Mouse (Mus musculus): ENCODE data around the gene Tnr. TPM values are rescaled to one million over a fixed set of nuclear protein-coding genes. Genes with fewer than 3 reads are reported as not detected.
A peak's percentile ranks its signal among the peaks of the same experiment; 100 is the strongest.

Gene Tnr
- polyA plus RNA-seq, 1 experiment from 2014 or later = 0.47 TPM

DNA sequence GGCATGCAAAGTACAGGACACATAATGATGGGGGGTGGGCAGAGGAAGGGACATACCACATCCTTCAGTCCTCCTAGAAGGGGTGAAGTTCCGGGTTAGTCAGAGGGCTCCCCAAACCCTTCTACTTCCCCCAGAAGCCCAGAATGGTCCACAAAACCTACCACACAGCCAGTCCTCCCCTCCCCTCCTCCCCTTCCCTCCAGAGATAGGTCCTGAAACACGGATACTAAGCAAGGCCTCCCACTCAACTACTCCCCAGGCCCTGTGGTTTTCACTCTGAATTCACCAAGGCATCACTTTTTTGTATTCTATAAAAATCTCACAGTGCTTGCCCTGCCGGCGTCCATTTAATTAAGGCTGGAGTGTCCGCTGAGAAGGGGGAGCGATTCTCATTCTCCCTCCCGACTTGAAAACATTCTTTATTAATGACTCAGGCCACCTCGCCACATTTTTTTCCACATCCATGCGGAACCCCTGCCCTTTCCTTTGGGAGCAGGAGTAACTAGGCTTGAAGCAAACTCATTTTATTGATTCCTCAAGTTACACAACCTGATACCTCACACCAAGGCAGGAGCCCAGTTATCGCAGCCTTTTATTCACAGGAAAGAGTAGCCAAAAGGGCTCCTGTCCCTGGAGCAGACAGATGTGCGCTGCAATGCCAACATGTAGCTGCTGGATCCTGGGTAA, 134.4 kb downstream of the Tnr start:
- ATAC-seq = no peak
- Histone ChIP-seq H3K4me1 (replicated peaks; ENCODE audit: control insufficient read depth, insufficient read depth, low read length) (no peaks in the 10 kb centered on the region), H3K27ac (ENCODE audit: low read depth, low read length) (no peak overlapping the region), H3K9ac (ENCODE audit: low read depth, low read length) (no peak overlapping the region), H3K9me3 (ENCODE audit: control insufficient read depth) (no peaks in the 10 kb centered on the region), H3K27me3 (replicated peaks; ENCODE audit: control insufficient read depth, insufficient read depth, low read length) (no peaks in the 10 kb centered on the region), H3K4me3 (ENCODE audit: low read depth, low read length) (no peak overlapping the region), H3K4me2 (replicated peaks; ENCODE audit: low read depth) (no peak overlapping the region), H3K36me3 (ENCODE audit: control insufficient read depth, insufficient read depth) (no peaks in the 10 kb centered on the region)
- WGBS = 65% methylated on average over 11 of the region's 11 CpGs
- no peak for TF ChIP-seq CTCF (IDR thresholded peaks at IDR 0.05; ENCODE audit: low read depth)

DNA sequence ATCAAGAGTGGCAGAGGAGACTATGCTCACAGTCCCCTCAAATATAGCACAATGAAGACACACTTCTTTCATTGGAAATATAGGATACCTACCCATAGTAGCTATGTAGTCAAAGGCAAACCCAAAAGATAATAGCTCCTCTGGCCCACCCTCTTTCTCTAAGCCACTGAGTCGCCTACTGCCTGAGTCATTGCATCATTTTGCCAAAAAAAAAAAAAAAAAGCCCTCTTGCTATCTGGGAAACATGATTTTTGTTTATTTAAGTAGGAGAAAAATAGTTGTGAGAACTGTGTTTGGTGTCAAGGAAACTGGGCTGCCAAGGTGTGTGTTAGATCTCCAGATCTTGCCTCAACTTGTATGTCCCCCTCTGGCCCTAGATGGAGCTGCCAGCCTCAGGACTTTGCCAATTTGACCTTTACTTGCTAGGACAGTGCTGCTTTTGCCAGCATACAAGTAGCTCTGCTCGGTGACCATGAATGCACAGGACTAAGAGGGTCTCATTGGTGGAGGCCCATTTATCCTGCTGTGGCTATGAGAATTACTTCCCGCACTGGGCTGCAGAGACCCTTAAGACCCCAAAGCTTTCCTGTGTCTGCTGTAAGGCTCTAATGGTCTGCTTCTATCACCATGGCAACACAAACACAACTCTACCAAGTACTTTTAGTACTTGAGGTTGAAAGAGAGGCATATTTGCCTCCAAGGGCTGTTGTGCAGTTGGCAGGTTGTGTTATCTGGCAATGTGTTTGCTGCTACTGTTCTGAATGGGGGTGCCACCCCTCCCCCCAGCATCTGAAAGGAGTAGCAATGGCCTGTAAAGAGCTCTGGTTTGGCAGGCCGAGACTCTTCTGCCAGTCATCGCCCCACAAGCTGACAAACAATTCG, 137.3 kb downstream of the Tnr start:
- WGBS = 60% methylated on average over 6 of the region's 6 CpGs
- Histone ChIP-seq H3K4me3 (ENCODE audit: low read depth, low read length) (no peak overlapping the region), H3K27me3 (replicated peaks; ENCODE audit: control insufficient read depth, insufficient read depth, low read length) (no peaks in the 10 kb centered on the region), H3K9me3 (ENCODE audit: control insufficient read depth) (no peaks in the 10 kb centered on the region), H3K27ac (ENCODE audit: low read depth, low read length) (no peak overlapping the region), H3K9ac (ENCODE audit: low read depth, low read length) (no peak overlapping the region), H3K36me3 (ENCODE audit: control insufficient read depth, insufficient read depth) (no peaks in the 10 kb centered on the region), H3K4me1 (replicated peaks; ENCODE audit: control insufficient read depth, insufficient read depth, low read length) (no peaks in the 10 kb centered on the region), H3K4me2 (replicated peaks; ENCODE audit: low read depth) (no peak overlapping the region)
- ATAC-seq = no peak
- TF ChIP-seq CTCF (IDR thresholded peaks at IDR 0.05; ENCODE audit: low read depth) = no peak

DNA sequence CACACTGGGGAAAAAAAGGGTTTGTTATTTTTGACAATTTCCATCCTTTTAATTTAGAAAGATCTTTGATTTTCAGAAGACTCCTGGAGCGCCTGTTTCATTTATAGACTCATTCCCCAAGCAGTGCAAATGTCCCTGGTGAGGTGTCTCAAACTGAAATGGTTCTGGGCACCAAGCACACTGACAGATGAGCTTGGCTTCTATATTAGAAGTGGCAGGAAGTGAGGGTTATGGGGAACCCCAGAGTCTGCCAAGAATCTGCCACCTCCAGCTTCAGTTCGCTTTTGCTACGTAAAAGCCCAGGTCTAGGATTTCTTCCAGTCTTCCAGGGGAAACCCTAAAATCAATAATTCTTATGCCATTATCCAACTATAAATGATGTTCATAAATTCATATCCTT, 140.9 kb downstream of the Tnr start:
- Histone ChIP-seq H3K4me2 (replicated peaks; ENCODE audit: low read depth) (no peak overlapping the region), H3K9ac (ENCODE audit: low read depth, low read length) (no peak overlapping the region), H3K4me3 (ENCODE audit: low read depth, low read length) (no peak overlapping the region), H3K4me1 (replicated peaks; ENCODE audit: control insufficient read depth, insufficient read depth, low read length) (no peaks in the 10 kb centered on the region), H3K27ac (ENCODE audit: low read depth, low read length) (no peak overlapping the region), H3K27me3 (replicated peaks; ENCODE audit: control insufficient read depth, insufficient read depth, low read length) (no peaks in the 10 kb centered on the region), H3K36me3 (ENCODE audit: control insufficient read depth, insufficient read depth) (no peaks in the 10 kb centered on the region), H3K9me3 (ENCODE audit: control insufficient read depth) (no peaks in the 10 kb centered on the region)
- no peak for ATAC-seq
- no peak for TF ChIP-seq CTCF (IDR thresholded peaks at IDR 0.05; ENCODE audit: low read depth)
- 87% methylated on average over 3 of the region's 3 CpGs for WGBS

DNA sequence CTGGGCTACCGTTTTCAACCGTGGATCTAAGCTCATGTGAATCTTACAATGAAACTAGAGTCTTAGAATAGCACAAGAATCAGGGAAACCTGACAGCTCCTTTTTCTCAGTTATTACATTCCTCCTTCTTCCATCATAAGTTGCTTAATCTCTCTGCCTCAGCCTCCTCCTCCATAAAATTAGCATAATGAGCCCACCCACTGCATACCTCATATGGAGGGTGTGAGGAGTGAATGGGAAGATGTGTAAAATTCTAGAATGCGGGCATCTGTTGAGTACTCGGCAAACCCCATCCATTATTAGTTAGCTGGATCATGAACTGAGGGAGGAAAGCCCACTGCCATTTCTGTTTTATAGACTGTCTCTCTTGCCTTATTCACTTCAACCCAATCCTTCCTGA, 141.4 kb downstream of the Tnr start:
- no peak overlapping the region for H3K4me2 ChIP-seq (replicated peaks; ENCODE audit: low read depth)
- H3K27me3 ChIP-seq (replicated peaks; ENCODE audit: control insufficient read depth, insufficient read depth, low read length) = no peaks in the 10 kb centered on the region
- H3K27ac ChIP-seq (ENCODE audit: low read depth, low read length) = no peak overlapping the region
- no peak overlapping the region for H3K4me3 ChIP-seq (ENCODE audit: low read depth, low read length)
- no peaks in the 10 kb centered on the region for H3K36me3 ChIP-seq (ENCODE audit: control insufficient read depth, insufficient read depth)
- TF ChIP-seq CTCF (IDR thresholded peaks at IDR 0.05; ENCODE audit: low read depth) = no peak
- WGBS = 89% methylated on average over 4 of the region's 4 CpGs
- H3K4me1 ChIP-seq (replicated peaks; ENCODE audit: control insufficient read depth, insufficient read depth, low read length) = no peaks in the 10 kb centered on the region
- no peak overlapping the region for H3K9ac ChIP-seq (ENCODE audit: low read depth, low read length)
- ATAC-seq = no peak
- no peaks in the 10 kb centered on the region for H3K9me3 ChIP-seq (ENCODE audit: control insufficient read depth)

DNA sequence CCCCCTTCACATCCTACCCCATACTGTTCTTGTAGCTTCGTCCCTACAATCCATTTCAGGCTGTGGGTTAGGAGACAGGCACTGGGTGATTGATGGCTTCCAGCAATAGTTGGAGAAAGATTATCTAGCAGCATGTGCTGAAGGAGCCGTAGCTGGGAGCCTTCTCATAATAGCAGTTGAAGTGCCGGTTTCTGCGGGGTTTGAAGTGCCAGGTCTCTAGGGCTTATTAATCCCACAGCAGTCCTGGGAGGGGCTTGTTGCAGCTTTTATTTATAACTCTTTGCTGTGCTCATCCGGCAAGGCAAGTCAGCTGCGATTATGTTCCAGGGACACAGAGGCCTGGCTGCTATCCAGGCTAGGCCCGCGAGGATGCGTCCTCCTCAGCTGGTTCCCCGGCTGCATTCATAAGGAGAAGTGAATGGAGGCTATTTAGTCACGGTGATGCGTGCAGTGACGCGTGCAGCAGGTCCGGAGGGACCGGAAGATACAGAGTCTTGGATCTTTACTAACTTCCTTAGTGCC, 147.1 kb downstream of the Tnr start:
- 60% methylated on average over 16 of the region's 16 CpGs for WGBS
- H3K9me3 ChIP-seq (ENCODE audit: control insufficient read depth) = no peaks in the 10 kb centered on the region
- ATAC-seq = no peak
- no peaks in the 10 kb centered on the region for H3K4me1 ChIP-seq (replicated peaks; ENCODE audit: control insufficient read depth, insufficient read depth, low read length)
- no peaks in the 10 kb centered on the region for H3K27me3 ChIP-seq (replicated peaks; ENCODE audit: control insufficient read depth, insufficient read depth, low read length)
- H3K9ac ChIP-seq (ENCODE audit: low read depth, low read length) = no peak overlapping the region
- TF ChIP-seq CTCF (IDR thresholded peaks at IDR 0.05; ENCODE audit: low read depth) = no peak
- H3K4me2 ChIP-seq (replicated peaks; ENCODE audit: low read depth) = 0 out of 2 replicates have a peak overlapping the region, but pooled peaks have one; percentile 2
- H3K27ac ChIP-seq (ENCODE audit: low read depth, low read length) = no peak overlapping the region
- no peak overlapping the region for H3K4me3 ChIP-seq (ENCODE audit: low read depth, low read length)
- no peaks in the 10 kb centered on the region for H3K36me3 ChIP-seq (ENCODE audit: control insufficient read depth, insufficient read depth)

DNA sequence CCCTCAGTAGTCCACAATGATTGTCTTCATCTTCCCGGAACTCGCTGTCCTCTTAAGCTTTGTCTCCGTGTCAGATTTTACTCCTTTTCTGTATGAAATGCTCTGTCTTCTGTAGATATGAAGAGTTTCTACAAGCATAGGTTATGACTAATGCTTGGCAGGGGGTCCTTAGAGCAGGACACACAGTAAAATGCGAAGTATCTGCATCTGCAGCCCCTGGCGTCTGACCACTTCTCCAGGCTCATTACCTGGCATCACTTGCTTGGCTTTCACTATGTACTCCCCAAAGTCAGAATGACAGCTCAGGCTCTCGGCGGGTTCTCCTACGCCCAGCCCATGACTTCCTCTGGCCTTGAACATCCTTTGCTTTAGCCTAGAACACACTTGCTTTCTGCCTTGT, 147.6 kb downstream of the Tnr start:
- 81% methylated on average over 8 of the region's 8 CpGs for whole genome bisulfite sequencing
- ATAC-seq = no peak
- H3K9ac ChIP-seq (ENCODE audit: low read depth, low read length) = no peak overlapping the region

More for the DNA sequence above, 147.6 kb downstream of the Tnr start:
- Histone ChIP-seq H3K4me3 (ENCODE audit: low read depth, low read length) (no peak overlapping the region), H3K27me3 (replicated peaks; ENCODE audit: control insufficient read depth, insufficient read depth, low read length) (no peaks in the 10 kb centered on the region), H3K27ac (ENCODE audit: low read depth, low read length) (no peak overlapping the region), H3K9me3 (ENCODE audit: control insufficient read depth) (no peaks in the 10 kb centered on the region), H3K36me3 (ENCODE audit: control insufficient read depth, insufficient read depth) (no peaks in the 10 kb centered on the region), H3K4me1 (replicated peaks; ENCODE audit: control insufficient read depth, insufficient read depth, low read length) (no peaks in the 10 kb centered on the region), H3K4me2 (replicated peaks; ENCODE audit: low read depth) (0 out of 2 replicates have a peak overlapping the region, but pooled peaks have one; percentile 2)
- no peak for TF ChIP-seq CTCF (IDR thresholded peaks at IDR 0.05; ENCODE audit: low read depth)

All from intestine, postnatal 0 days (tissue).